Mouse (Mus musculus) stomach, embryonic 15.5 days (tissue): Measurements from ENCODE around the gene Gm21188. TPM values are rescaled to one million over a fixed set of nuclear protein-coding genes. Genes with fewer than 3 reads are reported as not detected.
A peak's percentile ranks its signal among the peaks of the same experiment; 100 is the strongest.
"Not testable (repeated sequence)": the region's sequence is repeated elsewhere in the genome, so short reads cannot be mapped to it uniquely, and the experiment has no call there.

Source experiments
- ATAC-seq: fragments of 200-750 bp; cut with Nextera tagmentation; 2 replicates; pipeline ENCODE4 v1.8.0; 2017; ENCODE audit warnings: low read depth, moderate number of reproducible peaks, moderate TSS enrichment; ENCODE audit not compliant: insufficient read depth, low FRiP score
- H3K27ac ChIP-seq: fragments of 300-500 bp; sonication (generic); 2 replicates; pipeline ENCODE4 v1.5.1; 2015; ENCODE audit warnings: mild to moderate bottlenecking, inconsistent platforms
- H3K27me3 ChIP-seq: fragments of 300-500 bp; sonication (generic); replicated peaks from 2 replicates; pipeline ENCODE4 v1.6.1; 2015; ENCODE audit warnings: inconsistent platforms
- H3K36me3 ChIP-seq: fragments of 300-500 bp; sonication (generic); 2 replicates; pipeline ENCODE4 v1.6.1; 2015; ENCODE audit warnings: inconsistent platforms
- H3K4me1 ChIP-seq: fragments of 300-500 bp; sonication (generic); 2 replicates; pipeline ENCODE4 v1.6.1; 2015; ENCODE audit warnings: inconsistent platforms
- H3K4me2 ChIP-seq: fragments of 300-500 bp; sonication (generic); 2 replicates; pipeline ENCODE4 v1.6.1; 2015; ENCODE audit warnings: mild to moderate bottlenecking, inconsistent platforms
- H3K4me3 ChIP-seq: fragments of 300-500 bp; sonication (generic); replicated peaks from 2 replicates; pipeline ENCODE4 v1.5.1; 2015; ENCODE audit warnings: inconsistent platforms
- H3K9ac ChIP-seq: fragments of 300-500 bp; sonication (generic); 2 replicates; pipeline ENCODE4 v1.6.1; 2015; ENCODE audit warnings: inconsistent platforms
- H3K9me3 ChIP-seq: fragments of 300-500 bp; sonication (generic); 2 replicates; pipeline ENCODE4 v1.6.1; 2016; ENCODE audit warnings: inconsistent platforms
- WGBS: fragments of 180-500 bp; shearing (Covaris S2); methylation state at CpG from one replicate; pipeline ENCODE4 v1.1.7; 2015; 5-methylcytosine and 5-hydroxymethylcytosine counted together
- polyA plus RNA-seq: library from polyadenylated mRNA; unstranded; fragments of >200 nt; fragmentation: Nextera tagmentation; extraction: Ambion mirVana; gene quantifications from 2 replicates; pipeline ENCODE4 v1.2.1, GENCODE M21; 2015

Gm21188 gene
- polyA plus RNA-seq, 1 experiment from 2014 or later, result 0.18 TPM

GRCm38 (mm10) chr13:120025004-120025403 is 27.0 kb downstream of the Gm21188 start:
- not testable (repeated sequence) for H3K9ac ChIP-seq, ATAC-seq, H3K27ac ChIP-seq, H3K4me2 ChIP-seq, H3K4me3 ChIP-seq, H3K36me3 ChIP-seq, H3K9me3 ChIP-seq, H3K4me1 ChIP-seq
- 4% methylated on average over 21 of the region's 21 CpGs for WGBS
- H3K27me3 ChIP-seq, result 0 out of 2 replicates have a peak, but pooled peaks cover 10% of the 10 kb centered on the region

- not testable (repeated sequence) for ATAC-seq, H3K4me2 ChIP-seq, H3K4me1 ChIP-seq, H3K9ac ChIP-seq, H3K36me3 ChIP-seq, H3K9me3 ChIP-seq, H3K27ac ChIP-seq, H3K4me3 ChIP-seq
- WGBS, result 14% methylated on average over 9 of the region's 9 CpGs
- H3K27me3 ChIP-seq, result 0 out of 2 replicates have a peak, but pooled peaks cover 10% of the 10 kb centered on the region
These were observed 27.4 kb downstream of the Gm21188 start for GRCm38 (mm10) chr13:120024581-120024980.

GRCm38 (mm10) chr13:120021477-120021876 is 30.5 kb downstream of the Gm21188 start:
- H3K27ac ChIP-seq, H3K4me1 ChIP-seq, H3K9ac ChIP-seq, H3K4me3 ChIP-seq, H3K9me3 ChIP-seq, ATAC-seq, H3K36me3 ChIP-seq, H3K4me2 ChIP-seq: not testable (repeated sequence)
- 0 out of 2 replicates have a peak, but pooled peaks cover 10% of the 10 kb centered on the region for H3K27me3 ChIP-seq
- no CpG with 5 or more reads among the region's 1 CpGs for WGBS

- H3K4me1 ChIP-seq, H3K4me2 ChIP-seq, H3K9me3 ChIP-seq, H3K9ac ChIP-seq, ATAC-seq, H3K27me3 ChIP-seq, H3K4me3 ChIP-seq, H3K27ac ChIP-seq, H3K36me3 ChIP-seq: not testable (repeated sequence)
- WGBS, result 6% methylated on average over 7 of the region's 32 CpGs
These were observed 36.5 kb downstream of the Gm21188 start for GRCm38 (mm10) chr13:120015348-120016007.

- not testable (repeated sequence) for H3K9ac ChIP-seq, H3K9me3 ChIP-seq, H3K4me2 ChIP-seq, H3K27me3 ChIP-seq, ATAC-seq, H3K4me3 ChIP-seq, H3K4me1 ChIP-seq, H3K36me3 ChIP-seq, H3K27ac ChIP-seq
- no CpG with 5 or more reads among the region's 2 CpGs for WGBS
These were observed 38.0 kb downstream of the Gm21188 start for GRCm38 (mm10) chr13:120013962-120014361.

- not testable (repeated sequence) for H3K27me3 ChIP-seq, ATAC-seq, H3K27ac ChIP-seq, H3K4me2 ChIP-seq, H3K4me1 ChIP-seq, H3K9me3 ChIP-seq, H3K36me3 ChIP-seq, H3K4me3 ChIP-seq, H3K9ac ChIP-seq
- WGBS, result no CpG with 5 or more reads among the region's 5 CpGs
These were observed 38.5 kb downstream of the Gm21188 start for GRCm38 (mm10) chr13:120013544-120013943.

GRCm38 (mm10) chr13:120010068-120010467 is 41.9 kb downstream of the Gm21188 start:
- H3K9ac ChIP-seq, H3K36me3 ChIP-seq, H3K4me3 ChIP-seq, ATAC-seq, H3K27me3 ChIP-seq, H3K9me3 ChIP-seq, H3K4me1 ChIP-seq, H3K27ac ChIP-seq, H3K4me2 ChIP-seq: not testable (repeated sequence)

GRCm38 (mm10) chr13:119999215-119999614 is 52.8 kb downstream of the Gm21188 start:
- not testable (repeated sequence) for H3K9me3 ChIP-seq, ATAC-seq, H3K4me1 ChIP-seq, H3K4me3 ChIP-seq, H3K27me3 ChIP-seq, H3K36me3 ChIP-seq, H3K27ac ChIP-seq, H3K9ac ChIP-seq, H3K4me2 ChIP-seq
- WGBS, result no CpG with 5 or more reads among the region's 4 CpGs

GRCm38 (mm10) chr13:119998442-119999086 is 53.4 kb downstream of the Gm21188 start:
- not testable (repeated sequence) for H3K9ac ChIP-seq, H3K27me3 ChIP-seq, H3K36me3 ChIP-seq, H3K9me3 ChIP-seq, H3K4me1 ChIP-seq, H3K4me3 ChIP-seq, H3K4me2 ChIP-seq, H3K27ac ChIP-seq
- ATAC-seq, result peak; percentile 65; the same call in 1 of the 2 replicates
- no CpG with 5 or more reads among the region's 22 CpGs for WGBS

- not testable (repeated sequence) for H3K9ac ChIP-seq, H3K9me3 ChIP-seq, H3K36me3 ChIP-seq, H3K27ac ChIP-seq, ATAC-seq, H3K4me1 ChIP-seq, H3K4me3 ChIP-seq, H3K4me2 ChIP-seq, H3K27me3 ChIP-seq
- no CpG with 5 or more reads among the region's 10 CpGs for WGBS
These were observed 60.0 kb downstream of the Gm21188 start for GRCm38 (mm10) chr13:119991917-119992496.

- not testable (repeated sequence) for H3K4me2 ChIP-seq, H3K4me1 ChIP-seq, ATAC-seq, H3K9ac ChIP-seq, H3K9me3 ChIP-seq, H3K36me3 ChIP-seq, H3K27me3 ChIP-seq, H3K27ac ChIP-seq, H3K4me3 ChIP-seq
- WGBS, result no CpG with 5 or more reads among the region's 13 CpGs
These were observed 60.7 kb downstream of the Gm21188 start for GRCm38 (mm10) chr13:119991264-119991663.
